8 mouse cellular contexts compared by ENCODE assay signal in the genomic region with DNA sequence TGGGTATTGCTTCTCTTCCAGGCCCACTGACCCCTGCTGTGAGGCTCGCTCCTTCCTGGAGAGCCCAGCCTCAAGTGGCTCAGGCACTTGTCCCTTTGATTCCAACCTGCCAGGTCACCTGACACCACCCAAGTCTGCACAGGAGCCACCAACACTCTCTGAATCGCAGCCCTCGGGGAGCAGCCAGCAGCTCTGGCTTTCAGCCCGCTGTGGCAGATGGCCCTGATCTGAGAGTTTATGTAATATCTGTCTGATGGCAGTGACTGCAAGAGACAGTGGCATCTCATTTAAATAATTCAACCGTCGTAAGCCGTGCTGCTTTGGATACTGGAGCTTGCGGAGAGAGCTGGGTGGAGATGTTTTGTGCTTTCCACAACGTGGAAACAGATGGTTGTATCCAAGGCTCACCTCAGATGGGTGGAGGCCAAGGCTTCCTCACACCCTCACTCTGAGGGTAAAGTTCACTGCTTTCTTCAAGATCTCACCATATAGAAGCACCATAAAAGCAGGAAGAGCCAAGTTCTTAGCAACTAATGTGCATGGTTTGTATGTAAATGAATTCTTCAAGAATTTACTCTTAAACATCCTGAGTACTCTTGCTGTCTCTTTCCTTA. TPM values are rescaled to one million over a fixed set of nuclear protein-coding genes. Genes with fewer than 3 reads are reported as not detected.
DNase-seq lines count a peak whose midpoint lies in the region; ATAC-seq and TF ChIP-seq lines count a peak whose summit lies in the region.

No protein-coding gene starts in this region.

- no peak overlapping the region for H3K4me3 ChIP-seq in midbrain, embryonic 14.5 days (replicated peaks; ENCODE audit: low read depth, low read length)
- H3K4me3 ChIP-seq in midbrain, embryonic 15.5 days = no peak overlapping the region
- no peak overlapping the region for H3K4me3 ChIP-seq in embryonic facial prominence, embryonic 14.5 days (ENCODE audit: low read depth, low read length)
- no peak overlapping the region for H3K4me3 ChIP-seq in hindbrain, embryonic 13.5 days
- no peak overlapping the region for H3K4me3 ChIP-seq in stomach, postnatal 0 days (ENCODE audit: low read depth, low read length)

- no peak overlapping the region for H3K9ac ChIP-seq in midbrain, embryonic 14.5 days (replicated peaks; ENCODE audit: low read length)
- H3K9ac ChIP-seq in midbrain, embryonic 15.5 days = no peak overlapping the region
- H3K9ac ChIP-seq in embryonic facial prominence, embryonic 14.5 days (ENCODE audit: low read depth, low read length) = no peak overlapping the region
- no peak overlapping the region for H3K9ac ChIP-seq in hindbrain, embryonic 13.5 days
- no peak overlapping the region for H3K9ac ChIP-seq in stomach, postnatal 0 days (ENCODE audit: low read length)

- no peaks in the 10 kb centered on the region for H3K9me3 ChIP-seq in midbrain, embryonic 14.5 days (ENCODE audit: control insufficient read depth, low read length)
- H3K9me3 ChIP-seq in midbrain, embryonic 15.5 days = no peaks in the 10 kb centered on the region
- no peaks in the 10 kb centered on the region for H3K9me3 ChIP-seq in embryonic facial prominence, embryonic 14.5 days (ENCODE audit: control insufficient read depth, low read length)
- H3K9me3 ChIP-seq in hindbrain, embryonic 13.5 days = no peaks in the 10 kb centered on the region
- no peaks in the 10 kb centered on the region for H3K9me3 ChIP-seq in stomach, postnatal 0 days (ENCODE audit: control insufficient read depth, low read length)

- TF ChIP-seq EP300 in stomach, postnatal 0 days (optimal IDR thresholded peaks at IDR 0.05) = no peak

- TF ChIP-seq CTCF in stomach, postnatal 0 days (IDR thresholded peaks at IDR 0.05; ENCODE audit: low read depth) = no peak

- peak; percentile 63 for DNase-seq in midbrain, embryonic 14.5 days
- peak; percentile 38 for DNase-seq in embryonic facial prominence, embryonic 14.5 days (ENCODE audit: low spot score)
- peak; percentile 77 to 93 for DNase-seq in left cerebral cortex, postnatal 14 days (ENCODE audit: low spot score in 2 of 2)
- DNase-seq in stomach, postnatal 0 days (ENCODE audit: low spot score) = no peak
- no peak for DNase-seq in testis, postnatal 14 days (ENCODE audit: low spot score)
- DNase-seq in embryo, embryonic 9.5 days (ENCODE audit: extremely low spot score) = no peak

- 31% methylated on average over 9 of the region's 9 CpGs for WGBS in midbrain, embryonic 14.5 days
- 24% methylated on average over 9 of the region's 9 CpGs for WGBS in midbrain, embryonic 15.5 days
- 39% methylated on average over 9 of the region's 9 CpGs for WGBS in embryonic facial prominence, embryonic 14.5 days
- WGBS in hindbrain, embryonic 13.5 days = 46% methylated on average over 9 of the region's 9 CpGs
- WGBS in stomach, postnatal 0 days = 45% methylated on average over 9 of the region's 9 CpGs

- H3K4me1 ChIP-seq in midbrain, embryonic 14.5 days (ENCODE audit: control insufficient read depth, insufficient read depth, low read length) = peaks cover 16% of the 10 kb centered on the region
- H3K4me1 ChIP-seq in midbrain, embryonic 15.5 days = peaks cover 23% of the 10 kb centered on the region
- peaks cover 1% of the 10 kb centered on the region; the same call in 1 of the 2 replicates for H3K4me1 ChIP-seq in embryonic facial prominence, embryonic 14.5 days (ENCODE audit: control insufficient read depth, insufficient read depth, low read length)
- peaks cover 30% of the 10 kb centered on the region for H3K4me1 ChIP-seq in hindbrain, embryonic 13.5 days (replicated peaks)
- no peaks in the 10 kb centered on the region for H3K4me1 ChIP-seq in stomach, postnatal 0 days (replicated peaks; ENCODE audit: control insufficient read depth, insufficient read depth)

- intact Hi-C loops in left cerebral cortex, postnatal 14 days (cut with DNase I) = no loop called here

- no peaks in the 10 kb centered on the region for H3K27me3 ChIP-seq in midbrain, embryonic 14.5 days (ENCODE audit: control insufficient read depth, insufficient read depth, low read length)
- H3K27me3 ChIP-seq in midbrain, embryonic 15.5 days (replicated peaks) = no peaks in the 10 kb centered on the region
- no peaks in the 10 kb centered on the region for H3K27me3 ChIP-seq in embryonic facial prominence, embryonic 14.5 days (replicated peaks; ENCODE audit: control insufficient read depth, insufficient read depth, low read length)
- no peaks in the 10 kb centered on the region for H3K27me3 ChIP-seq in hindbrain, embryonic 13.5 days
- no peaks in the 10 kb centered on the region for H3K27me3 ChIP-seq in stomach, postnatal 0 days (ENCODE audit: control insufficient read depth, insufficient read depth, low read length)

- no peaks in the 10 kb centered on the region for H3K36me3 ChIP-seq in midbrain, embryonic 14.5 days (ENCODE audit: control insufficient read depth, insufficient read depth, low read length)
- H3K36me3 ChIP-seq in midbrain, embryonic 15.5 days (replicated peaks) = no peaks in the 10 kb centered on the region
- H3K36me3 ChIP-seq in embryonic facial prominence, embryonic 14.5 days (ENCODE audit: control insufficient read depth, insufficient read depth, low read length) = no peaks in the 10 kb centered on the region
- no peaks in the 10 kb centered on the region for H3K36me3 ChIP-seq in hindbrain, embryonic 13.5 days
- no peaks in the 10 kb centered on the region for H3K36me3 ChIP-seq in stomach, postnatal 0 days (ENCODE audit: control insufficient read depth, insufficient read depth, low read length)

- no peak overlapping the region for H3K4me2 ChIP-seq in midbrain, embryonic 14.5 days (ENCODE audit: low read length)
- no peak overlapping the region for H3K4me2 ChIP-seq in midbrain, embryonic 15.5 days
- no peak overlapping the region for H3K4me2 ChIP-seq in embryonic facial prominence, embryonic 14.5 days (ENCODE audit: low read depth, low read length)
- no peak overlapping the region for H3K4me2 ChIP-seq in hindbrain, embryonic 13.5 days
- no peak overlapping the region for H3K4me2 ChIP-seq in stomach, postnatal 0 days (replicated peaks; ENCODE audit: low read depth)

- H3K27ac ChIP-seq in midbrain, embryonic 14.5 days (replicated peaks; ENCODE audit: low read depth, low read length) = no peak overlapping the region; the same call in 1 of the 2 replicates
- H3K27ac ChIP-seq in midbrain, embryonic 15.5 days = no peak overlapping the region
- no peak overlapping the region for H3K27ac ChIP-seq in embryonic facial prominence, embryonic 14.5 days (replicated peaks; ENCODE audit: low read depth, low read length)
- H3K27ac ChIP-seq in hindbrain, embryonic 13.5 days = peak overlapping the region; percentile 35; the same call in 1 of the 2 replicates
- no peak overlapping the region for H3K27ac ChIP-seq in stomach, postnatal 0 days (replicated peaks)

- peak; percentile 31; the same call in 1 of the 2 replicates for ATAC-seq in midbrain, embryonic 14.5 days (ENCODE audit: low FRiP score, low TSS enrichment)
- no peak; the same call in 1 of the 2 replicates for ATAC-seq in midbrain, embryonic 15.5 days (replicated peaks)
- ATAC-seq in embryonic facial prominence, embryonic 14.5 days (ENCODE audit: low read depth) = 0 out of 2 replicates have a peak, but pooled peaks have one; percentile 38
- no peak for ATAC-seq in hindbrain, embryonic 13.5 days (ENCODE audit: low FRiP score)
- ATAC-seq in stomach, postnatal 0 days (ENCODE audit: low FRiP score, low TSS enrichment) = peak; percentile 55; the same call in 1 of the 2 replicates

RNA-seq across cellular contexts. Expression of a gene that starts 24.9 kb away (rescaled TPM):
- polyA plus RNA-seq in midbrain, embryonic 14.5 days (2014; fragmentation: Nextera tagmentation; extraction: Ambion mirVana) = 0.78 and 0.98 TPM in 2 replicates
- polyA plus RNA-seq in midbrain, embryonic 15.5 days (2015; fragmentation: Nextera tagmentation; extraction: Ambion mirVana) = 1.6 TPM in 2 replicates
- 1.5 and 1.6 TPM in 2 replicates for polyA plus RNA-seq in embryonic facial prominence, embryonic 14.5 days (2014; fragmentation: Nextera tagmentation; extraction: Ambion mirVana)
- 1.3 and 2.1 TPM in 2 replicates for polyA plus RNA-seq in hindbrain, embryonic 13.5 days (2015; fragmentation: Nextera tagmentation; extraction: Ambion mirVana)
- 1 to 10 TPM; 1.9 to 4.0 TPM for total RNA-seq in left cerebral cortex, postnatal 14 days (2021)
- 0.39 and 0.53 TPM in 2 replicates for polyA plus RNA-seq in stomach, postnatal 0 days (2015; fragmentation: Nextera tagmentation; extraction: Ambion mirVana)

Comparison
In these comparisons a context has a peak if more than half of its experiments do, and no peak if none do; other contexts are left out.
1. ATAC-seq: peak in midbrain, embryonic 14.5 days (single experiment), embryonic facial prominence, embryonic 14.5 days (single experiment) and stomach, postnatal 0 days (single experiment); none in midbrain, embryonic 15.5 days (single experiment) and hindbrain, embryonic 13.5 days (single experiment).
2. DNase-seq: peak in midbrain, embryonic 14.5 days (single experiment), embryonic facial prominence, embryonic 14.5 days (single experiment) and left cerebral cortex, postnatal 14 days (2 of 2); none in stomach, postnatal 0 days (single experiment), testis, postnatal 14 days (single experiment) and embryo, embryonic 9.5 days (single experiment).